Mouse (Mus musculus) neutrophil, adult 5-6 weeks (primary cell): ENCODE results near the gene Slit3. TPM values are rescaled to one million over a fixed set of nuclear protein-coding genes. Genes with fewer than 3 reads are reported as not detected.

Experiments used
- ATAC-seq: fragments of 151-379, 151-347 bp; 2 replicates; pipeline ENCODE4 v1.8.0; 2017; ENCODE audit warnings: mild to moderate bottlenecking, moderate TSS enrichment; ENCODE audit not compliant: insufficient number of reproducible peaks, poor library complexity, low FRiP score, severe bottlenecking; ENCODE audit errors: extremely low read depth
- total RNA-seq: library from RNA; stranded (forward); fragments of 200-1000 nt; gene quantifications from 2 replicates; pipeline ENCODE4 v1.2.3, GENCODE M21; 2017

Gene Slit3
- total RNA-seq, 1 experiment from 2014 or later: not detected

DNA sequence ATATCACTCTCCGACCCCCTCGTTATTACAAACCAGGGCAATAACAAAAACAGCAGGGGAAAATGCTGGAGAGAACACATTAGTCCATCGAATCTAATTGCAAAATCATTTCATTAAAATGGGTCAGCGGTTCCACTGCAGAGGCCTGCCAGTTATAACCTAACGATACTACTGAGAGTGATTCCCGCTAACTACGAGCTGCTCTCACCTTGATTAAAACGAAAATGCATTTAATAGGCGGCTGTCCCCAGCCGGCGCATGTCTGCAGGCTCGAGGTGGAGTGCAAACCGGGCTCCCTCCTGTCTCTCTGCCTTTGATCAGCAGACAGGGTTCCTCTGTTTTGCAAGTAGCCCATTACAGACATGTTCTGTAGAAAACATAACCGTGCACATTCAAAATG lies 498.4 kb downstream of the Slit3 start:
- no peak for ATAC-seq

DNA sequence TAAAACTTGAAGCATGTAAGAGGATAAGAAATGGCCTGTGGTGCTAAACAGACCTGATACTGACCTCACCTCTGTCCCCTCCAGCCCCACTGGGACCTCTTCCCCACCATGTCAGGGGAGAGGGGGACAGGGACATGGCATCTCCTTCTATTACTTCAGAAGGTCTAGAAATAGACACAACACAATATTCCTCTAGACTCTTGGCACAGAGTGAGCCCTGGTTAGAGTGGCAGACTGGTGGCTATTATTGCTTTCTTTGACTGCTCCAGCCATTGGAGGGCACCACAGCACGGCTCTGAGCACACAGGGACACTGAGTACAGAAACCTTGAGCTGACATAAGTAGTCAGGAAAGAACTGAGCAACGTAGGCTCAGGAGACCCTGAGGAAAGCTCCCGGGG lies 501.7 kb downstream of the Slit3 start:
- no peak for ATAC-seq

DNA sequence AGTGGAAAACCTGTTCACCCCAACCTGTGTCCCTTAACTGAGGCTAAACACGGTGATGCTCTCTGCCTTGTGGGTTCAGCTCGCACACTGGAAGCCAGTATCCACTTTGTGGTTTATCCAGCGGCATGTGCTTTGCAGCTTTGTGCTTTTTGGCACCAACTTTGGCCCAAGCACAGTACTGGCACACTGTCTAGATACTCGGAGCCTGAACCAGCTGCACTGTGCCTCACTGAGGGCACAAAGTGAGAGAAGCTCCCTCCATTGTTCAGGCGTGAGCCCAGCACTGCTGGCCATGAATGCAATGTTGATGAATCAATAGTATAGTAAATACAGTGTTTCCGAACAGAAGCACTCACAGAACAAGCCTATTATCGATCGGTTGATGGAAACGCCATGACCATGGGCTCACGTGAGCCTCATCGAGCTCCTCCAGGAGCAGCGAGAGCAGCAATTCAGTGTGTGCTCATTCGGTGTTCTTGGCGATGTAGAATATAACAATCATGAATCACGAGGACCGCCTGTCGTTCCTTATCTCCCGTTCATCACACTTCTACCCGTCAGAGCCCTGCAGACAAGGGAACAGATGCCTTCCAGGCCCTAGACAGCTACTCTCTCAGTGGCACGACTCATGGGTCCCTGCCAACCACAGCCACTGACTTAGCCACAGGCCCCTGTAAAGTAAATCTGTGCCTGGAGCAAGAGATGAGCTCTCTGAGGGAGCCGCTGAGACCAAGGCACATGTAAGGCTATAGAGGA lies 503.7 kb downstream of the Slit3 start:
- ATAC-seq: no peak

DNA sequence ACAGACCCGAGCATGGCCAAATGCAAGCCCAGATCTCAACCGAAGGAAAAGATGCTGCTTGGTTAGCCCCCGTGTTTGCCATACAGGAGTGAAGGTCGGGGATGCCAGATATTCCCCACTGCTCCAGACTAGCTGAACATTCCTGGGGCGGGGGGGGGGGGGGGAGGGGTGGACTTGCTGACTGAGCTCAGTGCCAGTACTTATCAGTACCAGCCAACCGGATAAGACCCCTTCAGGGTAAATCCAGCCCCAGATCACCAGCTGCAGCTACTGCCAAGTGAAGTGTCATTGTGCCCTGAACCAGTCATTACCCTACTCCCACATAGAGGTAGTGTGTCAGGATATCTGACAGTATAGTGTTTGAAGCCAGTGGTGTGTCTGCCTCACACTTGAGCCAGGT lies 504.6 kb downstream of the Slit3 start:
- ATAC-seq: no peak

DNA sequence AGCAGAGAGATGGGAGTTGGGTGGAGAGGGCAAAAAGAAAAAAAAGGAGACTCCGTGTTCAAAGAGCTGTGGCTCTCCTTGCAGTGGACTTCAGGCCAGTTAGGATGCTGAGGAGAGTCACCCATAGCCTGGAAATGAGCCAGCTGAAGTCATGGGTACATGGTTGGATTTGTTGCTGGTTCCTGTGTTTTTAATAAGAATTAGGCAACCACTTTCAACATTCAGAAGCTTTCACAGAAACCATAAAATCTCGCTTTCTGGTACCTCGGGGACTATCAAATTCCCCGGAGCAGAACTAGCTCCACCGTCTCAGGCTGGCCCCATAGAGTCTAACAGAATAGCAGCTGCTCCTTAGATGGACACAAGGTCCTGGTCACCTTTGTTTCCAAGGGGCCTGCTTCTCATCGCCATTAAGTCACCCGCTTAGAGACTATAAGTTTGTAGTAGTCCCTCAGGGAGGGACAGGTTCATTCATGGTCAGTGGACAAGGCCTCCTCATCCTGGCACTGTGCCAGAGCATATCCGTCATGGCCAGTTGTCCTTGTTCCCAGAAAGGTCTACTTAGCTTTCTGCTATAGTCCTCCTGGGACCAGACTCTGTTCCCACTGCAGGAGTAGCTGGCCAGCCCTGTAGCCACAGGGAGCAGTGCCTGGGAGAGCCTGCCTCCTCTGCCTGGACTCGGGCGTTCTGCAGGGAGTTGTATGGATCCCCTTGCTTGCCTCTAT lies 505.3 kb downstream of the Slit3 start:
- no peak for ATAC-seq

DNA sequence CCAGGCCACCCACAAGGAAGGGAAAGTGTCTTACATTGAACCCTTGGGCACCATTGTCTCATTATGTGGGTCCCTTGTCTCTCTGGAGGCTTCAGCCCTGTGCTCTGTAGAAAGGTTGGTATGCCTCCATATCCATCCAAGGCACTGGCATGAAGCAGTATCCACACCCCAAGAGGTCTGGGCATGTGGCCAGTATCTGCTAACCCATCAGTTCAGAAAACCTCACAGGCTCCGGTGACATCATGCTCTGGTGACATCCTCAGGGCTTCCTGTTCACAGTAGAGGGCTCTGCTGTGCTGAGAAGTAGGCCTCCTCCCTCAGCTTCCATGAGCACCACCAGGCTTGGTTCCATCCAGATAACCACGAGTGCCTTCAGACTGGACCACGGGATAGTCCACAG lies 506.8 kb downstream of the Slit3 start:
- ATAC-seq: no peak

DNA sequence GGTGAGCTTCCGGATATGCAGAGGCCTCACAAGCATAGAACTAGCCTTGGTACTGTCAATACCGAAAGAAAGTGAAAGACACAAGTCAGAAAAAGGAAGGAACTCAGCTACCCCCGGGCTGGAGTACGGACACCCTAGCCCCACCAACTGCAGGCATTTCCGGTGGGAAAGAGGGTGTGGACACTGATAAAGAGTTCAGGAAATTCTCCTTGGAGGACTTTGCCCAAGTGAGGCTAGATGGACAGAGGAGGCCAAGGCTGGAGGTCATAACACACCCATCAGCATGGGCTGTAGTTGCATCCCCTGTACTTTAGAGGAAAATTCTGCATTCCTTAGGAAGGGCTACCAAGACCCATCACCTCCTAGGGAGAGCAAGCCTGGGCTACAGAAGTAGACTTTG lies 511.2 kb downstream of the Slit3 start:
- ATAC-seq: no peak

DNA sequence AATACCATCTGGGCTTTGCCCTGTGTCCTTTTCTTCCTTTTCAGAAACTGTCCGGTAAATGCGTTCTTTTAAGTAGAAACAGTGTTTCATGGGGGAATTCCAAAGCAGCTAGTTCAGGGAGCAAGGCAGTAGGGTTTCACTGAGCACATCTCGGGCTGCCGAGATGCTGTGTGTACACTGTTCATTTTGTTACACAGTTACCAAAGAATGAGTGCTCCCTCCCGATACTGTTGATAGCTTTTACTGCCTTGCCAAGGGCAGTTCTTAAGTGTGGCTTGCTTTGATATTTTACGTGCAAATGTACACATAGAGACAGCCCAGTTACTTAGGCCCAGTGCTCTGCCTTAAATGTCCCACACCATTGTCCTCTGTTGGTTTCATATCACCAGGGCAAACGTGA lies 516.1 kb downstream of the Slit3 start:
- ATAC-seq: no peak

DNA sequence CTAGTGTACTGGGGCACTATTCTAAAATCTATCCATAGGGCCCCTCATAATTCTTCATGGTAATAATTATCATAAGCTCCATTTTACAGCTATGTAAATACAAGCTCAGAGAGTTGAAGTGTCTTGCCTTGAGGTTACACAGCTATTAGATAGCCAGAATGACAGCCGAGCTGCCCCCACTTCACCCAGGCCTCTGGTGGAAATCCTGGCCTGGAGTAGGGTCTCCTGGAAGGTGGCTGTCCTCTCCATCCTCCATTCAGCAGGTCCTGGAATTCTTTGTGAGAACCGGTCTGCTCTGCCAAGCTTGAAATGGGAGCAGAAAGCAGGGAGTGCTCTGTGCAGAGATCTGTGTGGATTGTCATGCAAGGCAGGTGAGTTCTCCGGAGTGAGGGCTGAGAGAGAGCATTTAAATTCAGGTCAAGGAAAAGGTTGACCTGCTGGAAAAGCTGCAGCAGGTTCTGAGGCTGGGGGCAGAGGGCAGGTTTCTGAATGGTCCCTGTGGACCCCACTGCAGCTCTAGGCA lies 517.9 kb downstream of the Slit3 start:
- ATAC-seq: no peak

DNA sequence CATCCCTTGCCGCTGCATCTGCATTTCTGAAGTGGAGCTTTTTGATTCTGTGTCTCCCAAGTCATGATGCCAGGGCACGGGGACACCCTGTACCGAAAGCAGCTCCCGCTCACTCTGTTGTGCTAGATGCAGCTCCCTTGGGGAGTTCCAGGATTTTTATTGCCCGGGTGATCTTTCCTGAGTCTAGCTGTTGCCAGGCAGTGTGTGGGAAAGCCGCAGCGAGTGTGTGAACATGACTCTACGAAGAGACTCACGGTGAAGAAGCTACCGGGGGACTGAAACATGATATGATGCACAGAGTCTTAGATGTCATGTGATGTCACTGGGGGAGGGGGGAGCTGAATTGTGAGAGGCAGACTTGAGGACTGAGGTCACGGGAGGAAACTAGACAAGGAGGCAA lies 518.4 kb downstream of the Slit3 start:
- no peak for ATAC-seq

DNA sequence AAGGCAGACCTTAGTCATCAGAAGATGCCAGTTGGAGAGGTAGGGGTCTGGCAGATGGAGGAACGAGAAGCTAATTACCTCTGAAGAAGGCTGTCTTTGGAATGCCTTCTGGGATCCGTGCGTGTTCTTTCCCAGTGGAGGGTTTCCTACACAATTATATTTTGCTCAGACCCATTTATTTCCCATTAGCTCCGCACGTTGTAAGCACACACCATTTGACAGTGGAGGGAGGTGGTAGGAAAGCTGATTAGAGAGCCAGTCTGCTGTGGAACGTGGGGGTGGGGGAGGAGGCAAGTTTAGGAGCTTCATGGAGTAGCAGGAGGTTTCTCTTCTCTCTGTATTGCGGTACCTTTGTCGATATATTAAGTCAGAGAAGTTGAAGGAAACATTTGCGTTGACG lies 530.3 kb downstream of the Slit3 start:
- no peak for ATAC-seq

DNA sequence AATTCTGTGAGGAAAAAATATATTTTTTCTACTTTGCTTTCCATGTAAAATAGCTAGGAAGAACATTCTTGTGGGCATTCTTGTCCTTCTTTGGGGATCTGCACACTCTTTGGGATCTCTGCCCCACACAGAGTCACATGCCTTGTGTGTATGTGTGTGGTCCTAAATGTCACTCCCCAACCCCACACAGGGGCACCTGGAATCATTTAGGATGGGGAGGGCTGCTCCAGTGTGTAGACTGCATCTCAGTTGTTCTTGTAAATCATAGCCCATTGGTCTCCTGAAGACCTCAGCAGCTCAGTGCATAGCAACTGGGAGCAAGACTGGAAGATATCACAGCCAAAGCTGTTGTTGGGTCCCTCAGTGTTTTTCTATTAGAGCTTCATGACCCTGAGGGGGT lies 534.8 kb downstream of the Slit3 start:
- no peak for ATAC-seq

DNA sequence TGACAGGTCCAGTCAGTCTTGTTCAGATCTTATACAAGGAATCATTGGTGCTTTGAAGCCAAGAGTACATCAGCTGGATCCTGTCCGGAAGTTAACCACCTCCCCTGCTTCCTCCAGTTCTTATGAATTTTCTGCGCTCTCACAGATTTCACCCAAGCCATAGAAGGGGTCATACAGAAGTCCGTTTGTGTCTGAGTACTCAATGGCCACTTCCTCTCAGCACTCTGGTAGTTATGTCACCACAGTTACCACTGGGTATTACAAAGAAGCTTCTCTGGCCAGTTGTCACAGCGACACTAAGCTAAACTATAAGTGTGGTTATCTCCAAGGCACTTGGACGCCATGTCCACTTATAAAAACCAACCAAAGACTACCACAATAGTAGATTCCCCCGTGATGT lies 536.6 kb downstream of the Slit3 start:
- no peak for ATAC-seq

DNA sequence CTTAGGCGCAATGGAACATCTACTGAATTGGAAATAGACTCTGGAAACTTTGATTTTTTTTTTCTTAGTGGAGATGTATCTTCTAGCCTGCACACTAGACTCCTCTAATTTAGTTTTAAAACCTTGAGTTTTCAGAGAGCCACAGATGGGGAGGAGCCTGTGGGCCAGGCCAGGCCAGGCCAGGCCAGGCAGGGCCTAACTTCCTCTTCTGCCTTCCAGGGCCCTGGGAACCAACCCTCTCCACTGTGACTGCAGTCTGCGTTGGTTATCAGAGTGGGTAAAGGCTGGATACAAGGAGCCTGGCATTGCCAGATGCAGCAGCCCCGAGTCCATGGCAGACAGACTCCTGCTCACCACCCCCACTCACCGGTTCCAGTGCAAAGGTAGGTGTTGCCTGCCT lies 539.9 kb downstream of the Slit3 start:
- ATAC-seq: no peak

DNA sequence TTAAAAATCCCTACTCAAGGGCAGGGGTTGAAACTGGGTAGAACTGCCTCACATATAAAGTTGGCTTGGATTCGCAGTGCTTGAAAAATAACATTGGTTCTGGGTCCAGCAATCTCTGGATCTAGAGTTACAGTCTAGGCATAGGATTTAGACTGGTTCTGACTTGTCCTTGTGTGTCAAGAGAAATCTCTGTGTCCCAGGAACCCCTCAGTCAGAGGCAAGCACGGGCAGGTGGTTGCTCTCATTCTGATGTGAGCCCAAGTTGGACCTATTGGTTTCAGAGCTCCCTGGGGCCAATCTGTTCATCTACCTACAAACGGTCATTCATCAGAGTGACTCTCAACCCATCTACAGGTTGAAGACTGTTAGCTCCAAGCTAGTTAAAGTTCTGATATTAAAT lies 541.9 kb downstream of the Slit3 start:
- no peak for ATAC-seq

DNA sequence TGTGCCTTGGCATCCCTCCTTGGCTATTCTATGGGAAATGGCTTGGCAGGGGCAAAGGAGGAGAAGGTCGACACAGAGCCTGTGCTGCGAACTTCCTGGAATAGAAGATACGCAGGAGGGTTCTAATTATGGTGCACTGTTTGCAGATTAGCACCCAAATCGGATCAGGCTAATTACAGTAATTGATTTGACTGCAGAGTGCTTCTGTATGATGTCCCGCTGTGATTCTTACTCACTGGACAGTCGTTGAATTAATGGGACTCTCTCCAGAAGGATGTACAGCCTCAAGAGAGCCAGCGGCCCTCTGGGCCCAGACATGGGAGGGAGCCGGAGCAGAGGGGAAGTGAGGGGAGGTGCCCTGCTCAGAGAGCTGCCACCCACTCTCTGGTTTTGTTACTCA lies 542.6 kb downstream of the Slit3 start:
- 0 out of 2 replicates have a peak, but pooled peaks have one; percentile 1 for ATAC-seq

DNA sequence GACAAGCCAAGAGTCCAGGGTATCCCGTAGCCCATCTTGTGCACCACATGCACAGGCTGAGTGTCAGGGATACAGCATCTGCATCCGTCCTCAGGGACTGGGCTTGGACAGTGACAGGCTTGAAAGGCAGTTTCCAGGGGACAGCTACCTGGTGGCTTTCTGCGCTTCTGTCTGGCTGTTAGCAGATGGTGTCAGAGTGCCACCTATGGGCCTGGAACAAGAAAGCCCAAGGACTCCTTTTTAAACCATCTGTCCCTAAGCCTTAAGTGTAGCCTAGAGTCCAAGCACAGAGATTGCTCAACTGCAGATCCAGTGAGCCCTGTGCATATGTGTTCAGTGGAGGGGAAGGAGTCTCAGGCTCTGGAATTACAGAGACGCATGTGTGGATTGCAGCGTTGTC lies 544.0 kb downstream of the Slit3 start:
- ATAC-seq: no peak

DNA sequence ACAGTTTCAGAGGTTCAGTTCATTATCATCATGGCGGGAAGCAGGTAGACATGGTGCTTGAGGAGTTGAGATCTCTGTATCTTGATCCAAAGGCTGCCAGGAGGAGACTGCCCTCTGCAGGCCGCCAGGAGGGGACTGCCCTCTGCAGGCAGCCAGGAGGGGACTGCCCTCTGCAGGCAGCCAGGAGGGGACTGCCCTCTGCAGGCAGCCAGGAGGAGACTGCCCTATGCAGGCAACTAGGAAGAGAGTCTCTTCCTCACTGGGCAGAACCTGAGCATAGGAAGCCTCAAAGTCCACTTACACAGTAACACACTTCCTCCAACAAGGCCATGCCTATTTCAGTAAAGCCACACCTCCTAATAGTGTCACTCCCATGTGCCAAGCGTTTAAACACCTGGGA lies 546.4 kb downstream of the Slit3 start:
- ATAC-seq: no peak

DNA sequence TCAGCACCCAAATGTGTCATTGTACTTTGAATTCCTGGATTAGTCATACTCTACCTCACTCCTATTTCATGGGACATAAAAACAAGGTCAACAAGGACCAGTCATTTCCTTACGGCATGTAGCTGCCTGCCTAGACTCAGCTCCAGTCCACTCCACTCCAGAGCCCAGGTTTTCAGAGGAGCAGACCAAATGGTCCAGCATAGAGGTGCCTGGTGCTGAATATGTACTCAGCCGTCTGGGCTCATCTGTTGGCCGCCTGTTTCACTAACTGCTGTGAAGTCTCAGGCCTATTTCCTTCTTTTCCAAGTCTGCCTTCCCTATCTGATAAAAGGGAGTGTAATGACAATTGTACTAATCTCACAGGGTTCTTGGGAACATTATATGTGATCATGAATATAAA lies 547.1 kb downstream of the Slit3 start:
- no peak for ATAC-seq

DNA sequence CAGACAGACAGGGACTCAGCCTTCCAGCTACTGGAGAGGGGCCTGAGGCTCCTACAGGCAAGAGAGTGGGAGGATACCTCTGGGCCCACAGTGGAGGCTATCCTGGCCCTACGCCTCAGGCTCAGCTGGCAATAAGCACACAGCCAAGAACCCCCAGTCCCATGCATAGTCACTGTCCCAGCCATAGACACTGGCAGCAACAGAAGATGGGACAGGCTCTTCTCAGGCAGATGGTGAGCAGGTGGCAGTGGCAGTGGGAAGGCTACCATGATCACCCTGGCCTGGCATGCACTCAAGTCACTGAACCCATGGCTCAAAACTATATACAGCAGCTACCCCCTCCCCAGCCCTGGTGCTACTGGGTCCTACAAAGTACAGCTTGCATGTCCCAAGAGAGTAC lies 547.7 kb downstream of the Slit3 start:
- ATAC-seq: no peak
